Comparison of ENCODE assay signal across 13 mouse cellular contexts in the genomic region with DNA sequence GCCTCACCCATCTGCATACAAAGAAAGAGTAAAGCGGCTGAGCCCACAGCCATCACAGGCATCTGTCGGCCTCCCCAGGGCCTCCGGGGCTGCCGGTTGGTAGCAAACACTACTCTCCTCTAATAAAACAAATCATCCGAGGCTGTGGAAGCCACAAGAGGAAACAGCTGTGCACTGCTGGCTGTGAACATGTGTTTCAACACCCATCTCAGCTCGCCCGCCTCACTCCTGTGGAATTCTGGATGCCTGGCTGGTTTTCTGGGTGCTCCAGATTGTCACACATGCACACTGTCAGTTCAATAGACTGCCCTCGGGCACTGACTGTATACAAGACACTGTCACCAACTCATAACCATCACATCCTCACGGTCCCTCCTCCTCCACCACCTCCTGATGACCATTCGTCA. TPM values are rescaled to one million over a fixed set of nuclear protein-coding genes. Genes with fewer than 3 reads are reported as not detected.
A peak's percentile ranks its signal among the peaks of the same experiment; 100 is the strongest.
DNase-seq lines count a peak whose midpoint lies in the region; ATAC-seq and TF ChIP-seq lines count a peak whose summit lies in the region.
"Had no signal": no experiment of that assay in that cellular context is flagged by ENCODE, and none has a peak within 500 bp of the region (broad histone marks: within the 10 kb centered on the region; RNA-seq: fewer than 3 reads in every experiment).

No protein-coding gene starts in this region.

- TF ChIP-seq CTCF in layer of hippocampus, adult 2 months (conservative IDR thresholded peaks at IDR 0.05) = no peak

- no peak overlapping the region for H3K4me3 ChIP-seq in hindbrain, embryonic 13.5 days
- H3K4me3 ChIP-seq in hindbrain, embryonic 16.5 days (ENCODE audit: low read length) = no peak overlapping the region
- no peak overlapping the region for H3K4me3 ChIP-seq in limb, embryonic 14.5 days (replicated peaks; ENCODE audit: low read length)
- no peak overlapping the region for H3K4me3 ChIP-seq in stomach, embryonic 16.5 days (replicated peaks; ENCODE audit: low read length)
- no peak overlapping the region for H3K4me3 ChIP-seq in layer of hippocampus, adult 2 months
- H3K4me3 ChIP-seq: forebrain, embryonic 15.5 days had no signal

- H3K4me1 ChIP-seq in hindbrain, embryonic 13.5 days (replicated peaks) = peaks cover 20% of the 10 kb centered on the region
- H3K4me1 ChIP-seq in hindbrain, embryonic 16.5 days (ENCODE audit: control insufficient read depth, insufficient read depth, low read depth, low read length) = peaks cover 3% of the 10 kb centered on the region; the same call in 1 of the 2 replicates
- H3K4me1 ChIP-seq in limb, embryonic 14.5 days (ENCODE audit: control insufficient read depth, insufficient read depth, low read length) = peaks cover 13% of the 10 kb centered on the region; the same call in 1 of the 2 replicates
- peaks cover 13% of the 10 kb centered on the region for H3K4me1 ChIP-seq in stomach, embryonic 16.5 days (ENCODE audit: control insufficient read depth, insufficient read depth, low read length)
- H3K4me1 ChIP-seq: forebrain, embryonic 15.5 days had no signal

- H3K4me2 ChIP-seq in hindbrain, embryonic 13.5 days = no peak overlapping the region
- no peak overlapping the region for H3K4me2 ChIP-seq in hindbrain, embryonic 16.5 days (ENCODE audit: low read length)
- no peak overlapping the region for H3K4me2 ChIP-seq in limb, embryonic 14.5 days (replicated peaks; ENCODE audit: low read depth, low read length, severe bottlenecking)
- no peak overlapping the region for H3K4me2 ChIP-seq in stomach, embryonic 16.5 days (ENCODE audit: low read depth, low read length)
- H3K4me2 ChIP-seq: forebrain, embryonic 15.5 days had no signal

- WGBS in hindbrain, embryonic 13.5 days = 33% methylated on average over 10 of the region's 10 CpGs
- 45% methylated on average over 10 of the region's 10 CpGs for WGBS in hindbrain, embryonic 16.5 days
- 14% methylated on average over 10 of the region's 10 CpGs for WGBS in limb, embryonic 14.5 days
- 21% methylated on average over 10 of the region's 10 CpGs for WGBS in stomach, embryonic 16.5 days

- no peaks in the 10 kb centered on the region for H3K9me3 ChIP-seq in hindbrain, embryonic 13.5 days
- H3K9me3 ChIP-seq in hindbrain, embryonic 16.5 days (ENCODE audit: control insufficient read depth, low read length) = no peaks in the 10 kb centered on the region
- no peaks in the 10 kb centered on the region for H3K9me3 ChIP-seq in limb, embryonic 14.5 days (ENCODE audit: control insufficient read depth, low read length)
- no peaks in the 10 kb centered on the region for H3K9me3 ChIP-seq in stomach, embryonic 16.5 days (replicated peaks; ENCODE audit: control insufficient read depth, low read length)
- H3K9me3 ChIP-seq: forebrain, embryonic 15.5 days had no signal

- DNase-seq in thymus, postnatal 0 days (ENCODE audit: low spot score) = peak; percentile 8
- DNase-seq in thymus, postnatal 14 days = no peak
- DNase-seq in limb, embryonic 14.5 days (ENCODE audit: low spot score) = peak; percentile 65
- DNase-seq in left cerebral cortex, postnatal 10 days (ENCODE audit: extremely low spot score in 1 of 2, low spot score in 2 of 2) = no peak
- no peak for DNase-seq in layer of hippocampus, adult 2 months (ENCODE audit: low spot score in 2 of 2)
- DNase-seq: cerebellum, postnatal 25 days; layer of hippocampus, adult 9-11 months; thymus, adult 2 months had no signal

- no peak for TF ChIP-seq POLR2A in limb, embryonic 14.5 days (IDR thresholded peaks at IDR 0.05; ENCODE audit: borderline replicate concordance, extremely low read depth, insufficient read depth, insufficient read length)

- 0 out of 2 replicates have a peak, but pooled peaks cover 7% of the 10 kb centered on the region for H3K27me3 ChIP-seq in hindbrain, embryonic 13.5 days
- H3K27me3 ChIP-seq in hindbrain, embryonic 16.5 days (replicated peaks; ENCODE audit: control insufficient read depth, insufficient read depth, low read length) = no peaks in the 10 kb centered on the region
- H3K27me3 ChIP-seq in limb, embryonic 14.5 days (ENCODE audit: control insufficient read depth, insufficient read depth, low read length) = no peaks in the 10 kb centered on the region
- no peaks in the 10 kb centered on the region for H3K27me3 ChIP-seq in stomach, embryonic 16.5 days (ENCODE audit: control insufficient read depth, insufficient read depth, low read length)
- H3K27me3 ChIP-seq: forebrain, embryonic 15.5 days had no signal

- no peak overlapping the region for H3K9ac ChIP-seq in hindbrain, embryonic 13.5 days
- no peak overlapping the region for H3K9ac ChIP-seq in hindbrain, embryonic 16.5 days (ENCODE audit: low read depth, low read length)
- H3K9ac ChIP-seq in limb, embryonic 14.5 days (ENCODE audit: low read depth, low read length, severe bottlenecking) = no peak overlapping the region
- H3K9ac ChIP-seq in stomach, embryonic 16.5 days (ENCODE audit: low read length) = peak overlapping the region; percentile 14
- H3K9ac ChIP-seq: forebrain, embryonic 15.5 days had no signal

- intact Hi-C loops in left cerebral cortex, postnatal 10 days (cut with DNase I) = no loop called here

- H3K27ac ChIP-seq in hindbrain, embryonic 13.5 days = no peak overlapping the region
- no peak overlapping the region for H3K27ac ChIP-seq in hindbrain, embryonic 16.5 days (ENCODE audit: low read depth, low read length)
- no peak overlapping the region for H3K27ac ChIP-seq in limb, embryonic 14.5 days (replicated peaks; ENCODE audit: low read depth, low read length)
- H3K27ac ChIP-seq in stomach, embryonic 16.5 days (ENCODE audit: low read length) = 0 out of 2 replicates have a peak overlapping the region, but pooled peaks have one; percentile 27
- H3K27ac ChIP-seq in layer of hippocampus, adult 2 months = no peak overlapping the region
- H3K27ac ChIP-seq: forebrain, embryonic 15.5 days; macrophage had no signal

- ATAC-seq in hindbrain, embryonic 13.5 days (ENCODE audit: low FRiP score) = peak; percentile 24; the same call in 1 of the 2 replicates
- ATAC-seq in hindbrain, embryonic 16.5 days = no peak
- peak; percentile 66 for ATAC-seq in limb, embryonic 14.5 days (ENCODE audit: low FRiP score, low read depth)
- ATAC-seq in stomach, embryonic 16.5 days (ENCODE audit: insufficient read depth, low FRiP score) = no peak
- ATAC-seq: forebrain, embryonic 15.5 days had no signal

- no peaks in the 10 kb centered on the region for H3K36me3 ChIP-seq in hindbrain, embryonic 13.5 days
- H3K36me3 ChIP-seq in hindbrain, embryonic 16.5 days (ENCODE audit: control insufficient read depth, insufficient read depth, low read length) = no peaks in the 10 kb centered on the region
- H3K36me3 ChIP-seq in limb, embryonic 14.5 days (ENCODE audit: control insufficient read depth, insufficient read depth, low read length) = no peaks in the 10 kb centered on the region
- no peaks in the 10 kb centered on the region for H3K36me3 ChIP-seq in stomach, embryonic 16.5 days (ENCODE audit: control insufficient read depth, insufficient read depth, low read length)
- H3K36me3 ChIP-seq: forebrain, embryonic 15.5 days had no signal

RNA-seq across cellular contexts. Expression of gene Pdgfa, which starts 40.7 kb away (rescaled TPM):
- polyA plus RNA-seq in hindbrain, embryonic 13.5 days (2015; fragmentation: Nextera tagmentation; extraction: Ambion mirVana) = 13.7 and 14.5 TPM in 2 replicates
- polyA plus RNA-seq in hindbrain, embryonic 16.5 days (2015; fragmentation: Nextera tagmentation; extraction: Ambion mirVana) = 26.2 and 33.4 TPM in 2 replicates
- 26.4 and 31.2 TPM in 2 replicates for polyA plus RNA-seq in thymus, postnatal 0 days (2015; fragmentation: Nextera tagmentation; extraction: Ambion mirVana)
- 27.8 and 34.0 TPM in 2 replicates for polyA plus RNA-seq in limb, embryonic 14.5 days (2012; rRNA removed)
- polyA plus RNA-seq in limb, embryonic 14.5 days (2014; fragmentation: Nextera tagmentation; extraction: Ambion mirVana) = 73.4 and 83.4 TPM in 2 replicates
- polyA plus RNA-seq in stomach, embryonic 16.5 days (2015; fragmentation: Nextera tagmentation; extraction: Ambion mirVana) = 48.5 and 52.3 TPM in 2 replicates
- 10 to 100 TPM; 54.6 to 58.0 TPM for total RNA-seq in left cerebral cortex, postnatal 10 days (2021)
- 10 to 100 TPM; 37.5 to 41.3 TPM for total RNA-seq in layer of hippocampus, adult 2 months (2021)

Comparison
In these comparisons a context has a peak if more than half of its experiments do, and no peak if none do; other contexts are left out.
1. ATAC-seq: peak in hindbrain, embryonic 13.5 days (single experiment) and limb, embryonic 14.5 days (single experiment); none in hindbrain, embryonic 16.5 days (single experiment) and stomach, embryonic 16.5 days (single experiment).
2. DNase-seq: peak in thymus, postnatal 0 days (single experiment) and limb, embryonic 14.5 days (single experiment); none in thymus, postnatal 14 days (single experiment), left cerebral cortex, postnatal 10 days (0 of 2) and layer of hippocampus, adult 2 months (0 of 2).